Mouse (Mus musculus) hindbrain, postnatal 0 days (tissue): ENCODE measurements at regions not wholly inside any gene's neighbourhood (a gene's known extent, or its start where the extent isn't known, plus 50 kb on each side); places are given as distances from the start of the nearest gene placed in this dataset.

Experiments
- ATAC-seq: fragments of 200-750 bp; cut with Nextera tagmentation; 2 replicates; pipeline ENCODE4 v1.8.0; 2017; ENCODE audit warnings: mild to moderate bottlenecking, moderate TSS enrichment, moderate library complexity
- DNase-seq: peaks from one replicate; pipeline ENCODE4 v3.0.0-alpha.2; 2015; ENCODE audit warnings: low spot score
- H3K27ac ChIP-seq: fragments of 300-500 bp; sonication (generic); 2 replicates; pipeline ENCODE4 v1.5.1; 2014; ENCODE audit warnings: mild to moderate bottlenecking
- H3K27me3 ChIP-seq: fragments of 300-500 bp; sonication (generic); 2 replicates; pipeline ENCODE4 v1.6.1; 2014; ENCODE audit warnings: low read length, mixed read lengths; ENCODE audit not compliant: insufficient read depth
- H3K36me3 ChIP-seq: fragments of 300-500 bp; sonication (generic); 2 replicates; pipeline ENCODE4 v1.6.1; 2014; ENCODE audit warnings: low read length, mixed read lengths; ENCODE audit not compliant: insufficient read depth
- H3K4me1 ChIP-seq: fragments of 300-500 bp; sonication (generic); 2 replicates; pipeline ENCODE4 v1.6.1; 2014; ENCODE audit warnings: antibody characterized with exemption, low read length, mixed read lengths; ENCODE audit not compliant: insufficient read depth
- H3K4me2 ChIP-seq: fragments of 300-500 bp; sonication (generic); 2 replicates; pipeline ENCODE4 v1.6.1; 2014; ENCODE audit warnings: low read depth, mild to moderate bottlenecking, low read length, moderate library complexity, mixed read lengths
- H3K4me3 ChIP-seq: fragments of 300-500 bp; sonication (generic); 2 replicates; pipeline ENCODE4 v1.5.1; 2014; ENCODE audit warnings: low read length
- H3K9ac ChIP-seq: fragments of 300-500 bp; sonication (generic); replicated peaks from 2 replicates; pipeline ENCODE4 v1.6.1; 2014; ENCODE audit warnings: mild to moderate bottlenecking, low read length, moderate library complexity, mixed read lengths
- H3K9me3 ChIP-seq: fragments of 300-500 bp; sonication (generic); 2 replicates; pipeline ENCODE4 v1.6.1; 2016; ENCODE audit warnings: low read length, mixed read lengths
- CTCF ChIP-seq: IDR thresholded peaks from 2 replicates; pipeline ENCODE4 v1.5.1; 2016; ENCODE audit warnings: antibody characterized with exemption, control low read depth, low read depth
- WGBS: fragments of 180-500 bp; shearing (Covaris S2); extraction: QIAGEN DNeasy Blood & Tissue Kit; methylation state at CpG from one replicate; pipeline ENCODE4 v1.1.7; 2014; 5-methylcytosine and 5-hydroxymethylcytosine counted together

DNA sequence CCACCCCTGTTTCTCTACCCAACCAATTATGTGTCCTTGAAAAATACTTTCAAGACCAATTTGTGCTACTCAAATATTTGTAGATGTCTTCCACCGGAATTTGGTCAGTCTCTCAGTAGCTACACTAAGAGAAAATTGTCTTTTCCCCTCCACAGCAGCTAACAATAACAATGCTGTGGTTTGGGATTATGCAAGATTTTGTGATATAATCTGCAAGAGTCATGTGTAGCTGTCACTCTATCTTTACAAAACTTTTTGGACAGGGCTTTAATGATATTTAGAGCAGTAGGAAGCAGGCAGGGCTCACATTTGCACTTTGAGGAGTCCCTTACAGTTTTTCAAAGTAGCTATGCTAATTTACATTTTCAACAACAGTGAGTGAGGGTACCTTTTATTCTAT is 128.1 kb downstream of the Slc5a7 start:
- ATAC-seq (no peak), DNase-seq (no peak)
- Histone ChIP-seq H3K4me3 (no peak overlapping the region), H3K27me3 (no peaks in the 10 kb centered on the region), H3K36me3 (no peaks in the 10 kb centered on the region), H3K27ac (no peak overlapping the region), H3K4me1 (no peaks in the 10 kb centered on the region), H3K9ac (no peak overlapping the region), H3K9me3 (no peaks in the 10 kb centered on the region), H3K4me2 (no peak overlapping the region)
- TF ChIP-seq CTCF, result no peak
- 88% methylated on average over 1 of the region's 1 CpGs for WGBS

DNA sequence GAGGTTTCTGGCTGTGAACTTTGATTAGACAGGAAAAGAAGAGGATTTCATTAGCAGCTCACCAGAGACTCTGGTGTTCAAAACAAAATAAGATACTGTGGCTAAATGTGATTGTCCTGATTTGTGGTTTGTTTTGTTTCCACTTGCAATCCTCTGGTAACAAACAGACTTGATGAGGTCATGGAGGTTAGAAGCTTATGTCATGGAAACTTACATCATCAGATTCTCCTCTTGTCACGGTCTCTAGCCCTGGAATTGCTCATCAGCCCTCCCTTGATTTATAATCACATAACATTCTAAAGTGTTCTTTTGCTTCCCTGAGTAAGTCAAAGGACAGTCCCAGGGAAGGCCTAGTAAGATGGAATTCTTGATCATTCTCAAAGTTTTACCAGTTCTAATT is 130.8 kb downstream of the Slc5a7 start:
- Histone ChIP-seq H3K27ac (no peak overlapping the region), H3K4me2 (no peak overlapping the region), H3K27me3 (no peaks in the 10 kb centered on the region), H3K4me1 (no peaks in the 10 kb centered on the region), H3K9me3 (no peaks in the 10 kb centered on the region), H3K9ac (no peak overlapping the region), H3K36me3 (no peaks in the 10 kb centered on the region), H3K4me3 (no peak overlapping the region)
- WGBS, result 56% methylated on average over 1 of the region's 1 CpGs
- DNase-seq (no peak), ATAC-seq (no peak)
- TF ChIP-seq CTCF, result no peak

DNA sequence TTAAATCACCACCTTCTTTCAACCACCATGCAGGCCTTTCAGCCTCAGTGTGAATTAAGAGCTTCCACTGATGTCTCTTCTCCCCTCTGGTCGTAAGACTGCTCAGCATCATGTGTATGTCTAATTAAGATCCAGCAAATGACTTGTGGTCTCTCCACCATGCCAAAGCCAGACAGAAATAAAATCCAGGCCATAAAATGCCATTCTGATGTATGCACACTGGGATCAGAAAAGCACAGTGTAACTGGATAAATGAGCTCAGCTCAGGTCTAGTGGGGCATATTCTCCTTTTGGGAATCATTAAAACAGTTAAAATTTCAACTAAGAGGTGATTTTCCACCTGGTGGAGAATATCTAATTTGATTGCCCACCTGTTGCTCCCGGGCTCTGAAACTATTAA is 136.5 kb downstream of the Slc5a7 start:
- H3K36me3 ChIP-seq, result no peaks in the 10 kb centered on the region
- no peak for ATAC-seq

DNA sequence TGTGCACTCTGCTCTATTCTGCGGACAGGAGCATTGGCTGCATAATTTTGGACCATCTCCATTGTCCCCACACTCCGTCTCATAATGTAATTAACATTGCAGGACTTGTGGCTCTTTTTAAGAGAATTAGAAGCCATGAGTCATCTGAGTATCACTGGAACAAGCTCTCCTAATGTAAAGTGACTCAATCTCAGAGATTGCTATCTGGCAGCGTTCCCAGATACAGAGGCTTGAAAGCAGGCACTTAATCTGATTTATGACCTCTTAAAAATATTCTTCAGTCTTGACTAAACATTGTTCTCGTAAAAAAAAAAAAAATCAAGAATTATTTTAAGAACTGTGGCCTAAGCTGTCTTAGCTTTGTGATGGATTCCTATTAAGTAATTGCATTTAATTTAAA is 140.1 kb downstream of the Slc5a7 start:
- Histone ChIP-seq H3K27ac (no peak overlapping the region), H3K4me3 (no peak overlapping the region), H3K9ac (no peak overlapping the region), H3K36me3 (no peaks in the 10 kb centered on the region), H3K27me3 (no peaks in the 10 kb centered on the region), H3K4me2 (no peak overlapping the region), H3K9me3 (no peaks in the 10 kb centered on the region), H3K4me1 (no peaks in the 10 kb centered on the region)
- 60% methylated on average over 4 of the region's 4 CpGs for WGBS
- TF ChIP-seq CTCF, result no peak
- ATAC-seq (no peak), DNase-seq (peak; percentile 29)

More for the DNA sequence above, 136.5 kb downstream of the Slc5a7 start:
- 85% methylated on average over 2 of the region's 2 CpGs for WGBS
- Histone ChIP-seq H3K4me2 (no peak overlapping the region), H3K4me3 (no peak overlapping the region), H3K9me3 (no peaks in the 10 kb centered on the region), H3K27me3 (no peaks in the 10 kb centered on the region), H3K4me1 (no peaks in the 10 kb centered on the region), H3K9ac (no peak overlapping the region), H3K27ac (no peak overlapping the region)
- DNase-seq, result peak; percentile 1
- no peak for TF ChIP-seq CTCF

DNA sequence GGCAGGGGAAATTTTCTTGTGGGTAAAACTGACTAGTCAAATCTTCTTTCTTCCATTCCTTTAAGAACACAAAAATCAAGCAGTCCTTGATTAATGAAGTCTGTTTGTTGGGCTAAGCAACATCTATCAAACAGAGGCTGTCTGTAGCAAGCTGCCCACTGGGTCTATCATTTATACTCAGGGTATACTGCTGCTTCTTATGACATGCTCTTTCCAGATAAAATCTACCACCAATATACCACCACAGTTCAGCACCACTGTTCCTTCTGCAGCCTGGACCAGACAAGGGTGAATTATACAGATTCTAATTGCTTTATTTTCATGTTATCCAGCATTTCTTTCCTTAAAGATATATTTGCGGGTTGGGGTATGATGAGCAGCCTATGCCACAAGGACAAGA is 140.5 kb downstream of the Slc5a7 start:
- H3K27ac ChIP-seq, result no peak overlapping the region
- no peak overlapping the region for H3K4me3 ChIP-seq
- H3K4me2 ChIP-seq, result no peak overlapping the region
- ATAC-seq (no peak), DNase-seq (no peak)
- TF ChIP-seq CTCF, result no peak
- H3K36me3 ChIP-seq, result no peaks in the 10 kb centered on the region
- no peaks in the 10 kb centered on the region for H3K4me1 ChIP-seq
- H3K9me3 ChIP-seq, result no peaks in the 10 kb centered on the region
- H3K27me3 ChIP-seq, result no peaks in the 10 kb centered on the region
- no peak overlapping the region for H3K9ac ChIP-seq
- WGBS, result 92% methylated on average over 1 of the region's 1 CpGs

DNA sequence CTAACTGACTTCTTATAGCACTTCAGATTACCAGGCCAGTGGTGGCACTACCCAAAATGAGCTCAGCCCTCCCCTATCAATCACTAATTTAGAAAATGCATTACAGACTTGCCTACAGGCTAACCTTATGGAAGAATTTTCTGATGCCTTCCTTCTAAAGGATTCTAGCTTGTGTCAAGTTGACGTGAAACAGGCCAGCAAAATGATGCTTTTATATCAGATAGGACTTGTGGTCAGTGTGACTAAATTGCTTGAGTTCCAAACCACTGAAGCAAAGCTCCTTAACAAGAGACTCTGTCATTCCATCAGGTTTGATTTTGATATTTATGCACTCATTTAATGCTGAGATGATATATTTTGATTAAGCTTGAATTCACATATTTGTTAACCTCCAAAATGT is 143.0 kb downstream of the Slc5a7 start:
- DNase-seq, result no peak
- H3K9ac ChIP-seq, result no peak overlapping the region
- no peaks in the 10 kb centered on the region for H3K27me3 ChIP-seq
- no peaks in the 10 kb centered on the region for H3K9me3 ChIP-seq
- no peak for TF ChIP-seq CTCF
- no peaks in the 10 kb centered on the region for H3K36me3 ChIP-seq
- H3K4me3 ChIP-seq, result no peak overlapping the region
- H3K27ac ChIP-seq, result no peak overlapping the region
- ATAC-seq, result no peak
- WGBS, result 81% methylated on average over 1 of the region's 1 CpGs
- no peaks in the 10 kb centered on the region for H3K4me1 ChIP-seq
- no peak overlapping the region for H3K4me2 ChIP-seq

DNA sequence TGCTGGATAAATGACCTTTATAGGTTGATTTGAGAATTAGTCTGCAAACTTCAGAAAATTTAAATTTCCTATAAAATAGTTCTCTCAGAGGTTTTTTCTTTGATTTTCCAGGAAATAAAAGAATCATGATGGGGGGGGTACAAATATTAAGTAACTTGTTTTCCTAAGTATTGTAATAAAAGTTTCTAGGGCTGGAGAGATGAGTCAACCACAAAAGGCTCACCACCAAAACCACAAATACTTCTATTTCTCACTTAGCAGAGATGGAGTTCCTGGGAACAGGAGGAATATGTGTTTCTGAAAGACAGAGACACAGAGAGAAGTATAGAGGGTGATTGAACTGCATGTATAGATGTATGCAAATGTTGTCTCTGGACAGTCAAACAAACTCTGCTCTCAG is 144.3 kb downstream of the Slc5a7 start:
- DNase-seq, result no peak
- H3K9ac ChIP-seq, result no peak overlapping the region
- no peak overlapping the region for H3K4me3 ChIP-seq
- no peak for TF ChIP-seq CTCF
- H3K27me3 ChIP-seq, result no peaks in the 10 kb centered on the region
- no peak overlapping the region for H3K4me2 ChIP-seq
- no peaks in the 10 kb centered on the region for H3K4me1 ChIP-seq
- no peaks in the 10 kb centered on the region for H3K9me3 ChIP-seq
- ATAC-seq, result no peak
- H3K36me3 ChIP-seq, result no peaks in the 10 kb centered on the region
- H3K27ac ChIP-seq, result no peak overlapping the region
